Mouse (Mus musculus): ENCODE results near the gene 2810408A11Rik. TPM values are rescaled to one million over a fixed set of nuclear protein-coding genes. Genes with fewer than 3 reads are reported as not detected.

2810408A11Rik gene
- 1 to 10 TPM in 1 of 4 experiments, under 1 TPM in 3; 0.22 to 1.1 (median 0.57) TPM for total RNA-seq (2022)

DNA sequence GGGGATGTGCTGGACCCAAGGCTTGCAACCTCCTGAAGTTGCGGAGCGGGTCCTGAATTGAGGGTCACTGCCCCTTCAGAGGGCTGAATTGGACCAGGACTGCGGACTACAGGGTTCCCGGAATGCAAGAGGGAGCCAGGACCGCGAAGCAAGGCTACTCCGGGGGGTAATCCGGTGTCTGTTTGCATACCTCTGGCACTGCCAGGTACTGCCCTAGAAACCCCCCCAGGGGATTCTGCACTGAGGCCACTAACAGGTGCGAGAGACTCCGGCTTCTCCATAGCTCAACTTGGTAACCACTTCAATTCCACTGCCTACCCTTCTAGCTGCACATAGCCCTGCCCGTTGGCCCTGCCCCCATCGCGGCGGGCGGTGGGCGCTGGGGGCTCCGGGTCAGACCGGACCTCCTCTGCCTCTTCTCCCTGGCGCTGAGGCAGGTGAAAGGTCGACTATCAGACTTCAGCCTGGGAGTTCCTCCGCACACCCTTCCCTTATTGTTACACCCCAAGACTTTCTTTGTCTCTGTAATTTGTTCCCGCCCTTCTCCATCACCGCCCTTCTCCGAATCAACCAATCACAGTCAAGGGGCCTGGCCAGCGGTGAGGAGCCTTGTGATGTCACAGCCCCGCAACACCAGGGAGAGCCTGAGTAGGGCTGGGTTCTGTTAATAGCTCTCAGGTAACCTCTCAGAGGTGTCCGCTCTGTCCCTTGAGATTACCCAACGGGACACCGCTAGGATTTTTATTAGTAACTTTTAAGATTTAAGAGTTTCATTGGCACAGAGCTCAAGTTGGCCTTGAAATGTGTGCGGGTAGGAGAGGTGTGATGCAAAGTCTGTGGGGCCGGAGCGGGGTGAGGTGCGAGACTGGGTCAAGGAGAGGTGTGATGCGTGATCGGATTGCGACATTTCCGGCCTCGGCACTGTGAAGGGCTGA, at the start of gene 2810408A11Rik, which contains the start of gene Neurl4:
Gene 2810408A11Rik (minus strand): TSS at position 517 of the 935 bp plus-strand sequence.
Gene Neurl4 (plus strand): TSS at position 602 of the 935 bp plus-strand sequence.
- peak; percentile 75 to 81 for DNase-seq (ENCODE audit: low spot score in 2 of 2)

- DNase-seq (ENCODE audit: low spot score in 2 of 2), result peak; percentile 90 to 92
Observed at GRCm38 (mm10) chr11:69948763-69949150, 48.0 kb upstream of the 2810408A11Rik start.

- peak; percentile 95 to 96 for DNase-seq (ENCODE audit: low spot score in 2 of 2)
Observed at GRCm38 (mm10) chr11:69948066-69948762, 47.4 kb upstream of the 2810408A11Rik start, which contains the start of gene Slc2a4. Slc2a4 (minus strand) TSS chr11:69948188.

DNA sequence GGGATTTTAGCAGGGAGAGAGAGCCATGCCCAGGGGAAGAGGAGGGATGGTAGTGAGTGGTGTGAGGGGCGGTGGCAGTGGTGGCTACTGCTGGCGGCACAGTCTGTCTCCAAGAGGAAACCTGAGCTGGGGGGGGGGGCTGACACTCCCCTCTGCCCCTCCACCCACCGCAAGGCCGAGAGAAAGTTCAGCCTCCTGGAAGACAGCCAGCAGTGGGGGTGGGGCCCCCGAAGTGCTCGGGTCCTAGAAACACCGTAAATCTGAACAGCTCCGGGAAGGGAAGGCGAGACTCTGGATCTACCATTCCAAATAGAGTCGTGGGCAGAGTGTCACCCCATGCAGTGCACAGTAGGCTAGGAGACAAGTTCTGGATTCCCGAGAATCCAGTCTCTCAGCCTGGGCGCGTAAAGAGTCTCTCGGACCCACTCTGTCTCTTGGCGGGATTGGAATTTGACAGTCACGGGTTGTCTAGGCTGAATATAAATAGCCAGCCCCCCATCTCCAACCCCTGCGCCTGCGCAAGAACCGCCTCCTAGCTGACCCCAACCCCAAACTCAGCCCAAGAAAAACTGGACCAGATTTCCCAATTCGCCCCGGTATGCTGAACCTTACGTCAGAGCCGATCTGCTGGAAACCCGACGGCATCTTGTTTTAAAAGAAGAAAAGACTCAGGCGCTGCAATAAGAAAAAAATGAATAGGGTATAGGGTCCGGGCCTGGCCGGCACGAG, 46.7 kb upstream of the 2810408A11Rik start:
- peak; percentile 81 to 85 for DNase-seq (ENCODE audit: low spot score in 2 of 2)

DNA sequence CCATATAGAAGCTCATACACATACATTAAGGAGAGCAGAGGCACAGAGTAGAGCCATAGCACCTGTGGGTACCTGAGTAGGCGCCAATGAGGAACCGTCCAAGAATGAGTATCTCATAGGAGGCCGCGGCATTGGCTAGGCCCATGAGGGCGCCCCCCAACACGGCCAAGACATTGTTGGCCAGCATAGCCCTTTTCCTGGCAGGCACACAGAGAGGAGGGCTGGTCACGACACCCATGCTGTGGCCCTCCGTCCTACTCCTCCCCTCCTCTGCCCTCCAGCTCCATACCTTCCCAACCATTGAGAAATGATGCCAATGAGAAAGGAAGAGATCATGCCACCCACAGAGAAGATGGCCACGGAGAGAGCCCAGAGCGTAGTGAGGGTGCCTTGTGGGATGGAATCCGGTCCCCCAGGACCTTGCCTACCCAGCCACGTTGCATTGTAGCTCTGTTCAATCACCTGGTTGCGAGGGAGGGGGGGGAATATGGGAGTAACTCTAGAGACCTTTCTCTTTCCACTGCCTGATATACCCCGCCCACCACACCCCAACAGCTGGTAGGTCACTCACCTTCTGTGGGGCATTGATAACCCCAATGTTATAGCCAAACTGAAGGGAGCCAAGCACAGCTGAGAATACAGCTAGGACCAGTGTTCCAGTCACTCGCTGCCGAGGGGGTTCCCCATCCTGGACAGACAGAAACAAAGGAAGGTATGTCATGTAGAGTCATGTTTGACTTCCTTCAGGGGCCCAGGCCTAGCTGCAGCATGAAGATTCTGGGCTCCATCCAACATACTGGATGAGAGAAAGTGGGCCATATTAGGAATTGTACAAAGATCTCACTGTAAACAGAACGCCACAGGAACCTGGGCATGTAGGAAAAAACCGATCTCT, 45.5 kb upstream of the 2810408A11Rik start:
- DNase-seq (ENCODE audit: low spot score in 2 of 2), result no peak

DNA sequence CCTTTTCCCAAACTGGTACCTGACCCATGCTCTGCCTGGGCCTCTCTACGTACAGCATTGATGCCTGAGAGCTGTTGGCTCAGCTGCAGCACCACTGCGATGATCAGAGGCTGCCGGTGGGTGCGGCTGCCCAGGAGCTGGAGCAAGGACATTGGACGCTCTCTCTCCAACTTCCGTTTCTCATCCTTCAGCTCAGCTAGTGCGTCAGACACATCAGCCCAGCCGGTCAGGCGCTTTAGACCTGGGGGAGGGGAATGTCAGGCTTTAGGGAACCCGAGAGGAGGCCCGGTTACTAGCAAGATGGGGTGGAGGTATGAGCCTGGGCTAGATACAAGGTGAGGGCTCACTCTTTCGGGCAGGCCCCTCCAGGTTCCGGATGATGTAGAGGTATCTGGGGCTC, 44.4 kb upstream of the 2810408A11Rik start:
- no peak for DNase-seq (ENCODE audit: low spot score in 2 of 2)

GRCm38 (mm10) chr11:69940962-69941361, 40.2 kb upstream of the 2810408A11Rik start:
- no peak for DNase-seq (ENCODE audit: low spot score in 2 of 2)

GRCm38 (mm10) chr11:69939731-69940130, 38.9 kb upstream of the 2810408A11Rik start:
- DNase-seq (ENCODE audit: low spot score in 2 of 2), result no peak

DNA sequence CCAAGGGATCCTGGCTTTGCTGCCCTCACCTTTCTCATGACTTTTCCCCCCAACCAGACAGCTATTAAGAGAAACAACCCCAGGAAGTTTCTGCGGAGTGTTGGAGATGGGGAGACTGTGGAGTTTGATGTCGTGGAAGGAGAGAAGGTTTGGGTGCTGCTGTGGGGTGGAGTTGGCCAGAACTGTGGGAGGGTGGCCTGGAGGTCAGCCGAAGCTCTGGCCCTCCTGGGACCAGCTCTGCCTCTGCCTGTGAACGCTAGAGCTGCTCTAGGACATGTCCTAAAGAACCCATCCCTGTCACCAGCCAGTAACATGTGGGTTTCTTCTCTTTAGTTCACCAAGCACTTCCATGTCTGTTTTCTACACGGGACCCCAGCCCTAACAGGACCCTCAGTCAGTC, 38.4 kb upstream of the 2810408A11Rik start:
- DNase-seq (ENCODE audit: low spot score in 2 of 2), result no peak

DNA sequence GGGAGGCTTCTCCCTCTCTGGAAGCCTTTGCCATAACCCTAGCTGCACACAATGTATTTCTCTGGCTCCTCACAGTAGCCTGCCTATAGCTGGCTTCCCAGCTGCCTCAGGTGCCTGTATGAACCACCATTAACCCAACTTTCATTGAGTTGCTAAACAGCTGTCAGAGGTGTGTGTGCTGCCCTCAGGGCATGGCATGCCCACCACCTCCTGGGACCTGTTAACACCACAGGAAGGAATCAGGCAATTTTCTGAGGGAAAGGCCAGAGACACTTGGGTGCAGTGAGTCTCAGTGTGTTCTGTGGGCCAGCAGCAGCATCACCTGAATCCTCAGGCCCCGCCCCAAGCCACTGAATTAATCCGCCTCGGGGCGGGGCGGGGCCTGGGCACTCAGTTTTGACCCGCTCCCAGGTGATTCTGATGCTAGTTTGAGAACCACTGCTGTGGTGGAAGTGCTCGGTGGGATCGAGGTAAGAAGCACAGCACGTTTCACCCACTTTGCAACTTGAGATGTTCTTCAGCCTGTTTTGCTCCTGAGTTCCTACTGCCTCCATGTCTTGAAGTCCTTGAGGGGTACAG, 37.7 kb upstream of the 2810408A11Rik start:
- no peak for DNase-seq (ENCODE audit: low spot score in 2 of 2)

GRCm38 (mm10) chr11:69937834-69938233, 37.0 kb upstream of the 2810408A11Rik start:
- no peak for DNase-seq (ENCODE audit: low spot score in 2 of 2)

- DNase-seq (ENCODE audit: low spot score in 2 of 2), result peak in 1 of 2 experiments; percentile 57
Observed at GRCm38 (mm10) chr11:69937385-69937784, 36.6 kb upstream of the 2810408A11Rik start.

DNA sequence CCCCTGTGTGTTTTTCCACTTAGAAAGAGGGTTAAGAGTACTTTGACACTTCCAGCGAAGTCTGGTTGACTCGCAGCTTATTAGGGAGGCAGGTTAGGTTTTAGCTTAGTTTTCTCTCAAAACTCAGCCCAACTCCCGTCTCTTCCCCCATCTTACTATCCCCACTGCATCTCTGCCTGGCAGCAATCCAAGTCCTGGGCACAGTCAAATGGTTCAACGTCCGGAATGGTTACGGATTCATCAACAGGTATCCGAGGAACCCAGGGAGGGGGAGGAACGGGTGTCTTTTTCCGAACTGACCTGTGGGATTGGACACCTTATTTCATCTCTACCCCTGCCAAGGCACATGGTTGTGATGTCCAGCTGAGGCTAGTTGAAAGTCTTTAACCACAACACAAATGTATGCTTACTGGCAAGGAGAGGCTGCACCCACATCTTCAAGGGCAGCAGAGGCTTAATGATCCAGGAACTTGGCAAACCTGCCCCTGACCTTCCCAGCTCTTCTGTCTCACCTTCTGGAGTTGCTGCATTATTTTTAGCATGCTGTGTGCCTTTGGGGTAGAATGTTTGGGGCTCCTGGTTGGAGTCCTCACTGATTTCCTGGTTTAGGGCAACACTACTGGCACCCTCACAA, 36.0 kb upstream of the 2810408A11Rik start:
- DNase-seq (ENCODE audit: low spot score in 2 of 2), result no peak

GRCm38 (mm10) chr11:69936156-69936555, 35.4 kb upstream of the 2810408A11Rik start:
- DNase-seq (ENCODE audit: low spot score in 2 of 2), result no peak

- DNase-seq (ENCODE audit: low spot score in 2 of 2), result peak; percentile 77 to 86
Observed at GRCm38 (mm10) chr11:69935137-69935879, 34.5 kb upstream of the 2810408A11Rik start, which contains the start of gene Ybx2. Ybx2 (plus strand) TSS chr11:69935796.

DNA sequence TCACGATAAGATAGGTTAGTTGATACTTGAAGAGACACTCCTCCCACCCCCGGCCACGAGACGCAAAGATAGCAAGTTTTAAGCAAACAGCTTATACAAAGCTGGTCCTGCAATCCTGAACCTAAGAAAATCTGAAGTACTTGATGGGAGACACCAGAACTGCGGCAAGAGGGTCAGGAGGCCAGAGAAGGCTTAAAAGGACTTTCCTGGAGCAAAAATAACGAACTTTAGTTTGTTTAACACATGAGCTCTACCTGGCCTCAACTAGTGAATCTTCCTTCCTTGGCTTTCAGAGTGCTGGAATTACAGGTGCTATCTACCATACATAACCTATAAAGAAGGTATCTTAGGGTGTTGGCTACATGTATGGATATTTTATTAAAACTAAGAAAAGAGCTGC, 33.9 kb upstream of the 2810408A11Rik start:
- DNase-seq (ENCODE audit: low spot score in 2 of 2), result no peak

GRCm38 (mm10) chr11:69934169-69934568, 33.4 kb upstream of the 2810408A11Rik start:
- peak; percentile 88 to 89 for DNase-seq (ENCODE audit: low spot score in 2 of 2)

GRCm38 (mm10) chr11:69933066-69933465, 32.3 kb upstream of the 2810408A11Rik start:
- DNase-seq (ENCODE audit: low spot score in 2 of 2), result no peak

DNA sequence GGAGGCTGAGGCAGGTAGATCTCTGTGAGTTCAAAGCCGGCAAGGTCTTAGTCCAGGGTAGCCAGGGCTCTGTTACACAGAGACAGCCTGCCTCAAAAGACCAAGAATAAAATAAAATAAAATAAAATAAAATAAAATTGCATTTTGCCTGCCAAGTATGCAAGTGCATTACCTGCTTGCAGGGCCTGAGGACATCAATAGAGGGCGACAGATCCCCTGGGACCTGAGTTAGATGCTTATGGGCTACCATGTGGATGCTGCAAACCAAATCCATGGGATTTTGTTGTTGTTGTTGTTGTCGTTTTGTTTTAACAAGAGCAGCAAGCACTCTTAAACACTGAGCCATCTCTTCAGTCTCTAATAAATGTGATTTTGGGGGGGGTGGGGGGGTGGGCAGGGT, 31.5 kb upstream of the 2810408A11Rik start:
- no peak for DNase-seq (ENCODE audit: low spot score in 2 of 2)

All from gastrocnemius, adult 8-10 months (tissue).